Mouse (Mus musculus): Measurements from ENCODE around the gene Rxfp3. TPM values are rescaled to one million over a fixed set of nuclear protein-coding genes. Genes with fewer than 3 reads are reported as not detected.

Rxfp3 gene
- polyA plus RNA-seq, 1 experiment from 2014 or later, result 1.3 TPM

GRCm38 (mm10) chr15:11062903-11063302, 25.1 kb upstream of the Rxfp3 start:
- WGBS, result 84% methylated on average over 1 of the region's 1 CpGs
- ATAC-seq (ENCODE audit: low FRiP score), result no peak
- no peak overlapping the region for H3K27ac ChIP-seq
- H3K36me3 ChIP-seq, result no peaks in the 10 kb centered on the region
- peaks cover 29% of the 10 kb centered on the region for H3K4me1 ChIP-seq
- H3K27me3 ChIP-seq, result no peaks in the 10 kb centered on the region
- no peak overlapping the region for H3K4me3 ChIP-seq
- H3K4me2 ChIP-seq (replicated peaks), result no peak overlapping the region
- H3K9ac ChIP-seq, result no peak overlapping the region
- no peaks in the 10 kb centered on the region for H3K9me3 ChIP-seq (replicated peaks)

DNA sequence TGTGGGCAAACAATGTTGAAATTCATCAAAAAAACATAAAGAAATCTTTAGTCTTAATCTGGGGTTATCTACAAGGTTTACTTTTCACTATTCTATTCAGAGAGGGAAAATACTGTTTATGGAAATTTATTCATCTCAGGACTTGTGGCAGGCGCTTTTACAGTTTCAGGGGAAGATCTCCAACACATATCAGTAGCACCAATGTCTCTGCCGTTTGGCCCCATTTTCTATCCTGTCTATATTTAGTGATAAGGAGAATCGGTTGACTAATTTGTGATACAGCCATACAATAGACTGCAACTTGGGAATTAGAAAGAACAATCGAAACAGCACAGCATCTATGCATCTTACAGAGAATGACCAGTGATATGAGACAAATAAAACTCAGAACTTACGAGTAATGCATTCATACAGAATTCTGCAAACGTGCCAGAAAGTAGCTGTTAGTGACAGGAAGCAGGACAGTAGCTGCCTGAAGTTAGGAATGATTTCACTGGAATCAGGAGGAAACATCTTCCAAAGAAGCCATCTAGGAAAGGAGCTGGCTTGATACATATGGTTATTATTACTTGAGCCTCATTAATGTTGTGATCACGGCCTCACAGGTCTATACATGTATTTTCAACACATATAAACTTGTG, 16.8 kb upstream of the Rxfp3 start:
- 75% methylated on average over 7 of the region's 7 CpGs for WGBS
- no peak overlapping the region for H3K9ac ChIP-seq
- no peak overlapping the region for H3K4me3 ChIP-seq
- H3K27ac ChIP-seq, result no peak overlapping the region
- peaks cover 4% of the 10 kb centered on the region; the same call in 1 of the 2 replicates for H3K4me1 ChIP-seq
- H3K9me3 ChIP-seq (replicated peaks), result no peaks in the 10 kb centered on the region
- ATAC-seq (ENCODE audit: low FRiP score), result no peak
- no peak overlapping the region for H3K4me2 ChIP-seq (replicated peaks)
- no peaks in the 10 kb centered on the region for H3K27me3 ChIP-seq
- H3K36me3 ChIP-seq, result no peaks in the 10 kb centered on the region

DNA sequence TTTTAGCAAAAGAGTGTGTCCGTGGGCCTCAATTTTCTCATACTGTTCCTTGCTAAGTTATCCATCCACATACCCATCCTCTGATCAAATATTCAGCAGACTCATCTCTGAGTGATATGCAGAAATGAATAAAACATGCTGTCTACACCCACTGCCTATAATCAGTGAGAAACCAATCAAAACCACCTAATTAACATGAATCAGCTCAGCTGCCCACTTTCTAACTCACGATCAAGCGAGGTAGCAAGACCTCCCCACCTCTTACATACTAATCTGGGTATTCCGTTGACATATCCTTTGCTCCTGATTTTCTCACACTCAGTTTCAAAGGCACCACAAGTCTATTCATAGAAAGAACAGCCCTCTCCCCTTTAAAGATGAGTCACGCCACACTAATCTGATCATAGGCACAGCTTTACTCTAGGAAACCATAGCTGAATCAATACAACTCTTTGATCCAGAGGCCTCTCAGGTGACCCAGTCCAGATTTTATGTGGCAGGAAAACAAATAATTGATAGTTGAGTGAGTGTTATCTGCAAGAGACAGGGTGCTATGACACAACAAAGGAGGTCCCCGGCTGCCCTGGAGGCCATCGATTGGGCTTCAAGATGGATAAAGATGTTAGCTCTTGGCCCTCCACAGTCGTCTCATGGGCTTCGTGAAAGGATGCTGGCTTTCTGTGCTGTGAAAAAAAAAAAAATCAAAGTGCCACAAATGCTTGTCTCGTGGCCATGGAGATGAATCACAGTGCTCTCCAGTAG, 16.1 kb upstream of the Rxfp3 start:
- no peaks in the 10 kb centered on the region for H3K36me3 ChIP-seq
- no peaks in the 10 kb centered on the region for H3K27me3 ChIP-seq
- H3K4me2 ChIP-seq (replicated peaks), result no peak overlapping the region
- peaks cover 4% of the 10 kb centered on the region; the same call in 1 of the 2 replicates for H3K4me1 ChIP-seq
- 60% methylated on average over 10 of the region's 10 CpGs for WGBS
- H3K9ac ChIP-seq, result no peak overlapping the region
- ATAC-seq (ENCODE audit: low FRiP score), result peak; percentile 52
- no peak overlapping the region for H3K4me3 ChIP-seq
- no peaks in the 10 kb centered on the region for H3K9me3 ChIP-seq (replicated peaks)
- no peak overlapping the region for H3K27ac ChIP-seq

DNA sequence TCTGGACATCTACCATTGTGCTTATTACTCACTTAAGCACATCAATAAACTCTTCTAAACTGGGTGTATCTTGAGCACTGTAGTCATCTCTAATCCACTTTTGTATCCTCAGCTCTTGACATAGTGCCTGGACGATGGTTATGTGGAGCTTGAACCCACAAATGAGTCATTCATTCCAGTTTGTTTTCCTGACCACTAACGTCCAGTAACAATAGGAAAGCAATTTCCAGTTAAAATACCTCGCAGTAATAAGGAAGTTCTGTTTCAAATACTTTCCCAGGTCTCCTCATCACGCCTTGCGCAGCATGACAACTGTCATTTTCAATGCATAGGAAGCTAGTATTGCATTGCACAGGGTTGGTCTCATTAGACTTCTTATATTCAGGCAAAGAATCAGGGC, 5.0 kb upstream of the Rxfp3 start:
- Histone ChIP-seq H3K27me3 (peaks cover 7% of the 10 kb centered on the region), H3K4me2 (replicated peaks) (no peak overlapping the region), H3K27ac (no peak overlapping the region), H3K9ac (no peak overlapping the region), H3K9me3 (replicated peaks) (no peaks in the 10 kb centered on the region), H3K36me3 (no peaks in the 10 kb centered on the region), H3K4me3 (no peak overlapping the region), H3K4me1 (no peaks in the 10 kb centered on the region; the same call in 1 of the 2 replicates)
- no peak for ATAC-seq (ENCODE audit: low FRiP score)
- 88% methylated on average over 5 of the region's 5 CpGs for WGBS

DNA sequence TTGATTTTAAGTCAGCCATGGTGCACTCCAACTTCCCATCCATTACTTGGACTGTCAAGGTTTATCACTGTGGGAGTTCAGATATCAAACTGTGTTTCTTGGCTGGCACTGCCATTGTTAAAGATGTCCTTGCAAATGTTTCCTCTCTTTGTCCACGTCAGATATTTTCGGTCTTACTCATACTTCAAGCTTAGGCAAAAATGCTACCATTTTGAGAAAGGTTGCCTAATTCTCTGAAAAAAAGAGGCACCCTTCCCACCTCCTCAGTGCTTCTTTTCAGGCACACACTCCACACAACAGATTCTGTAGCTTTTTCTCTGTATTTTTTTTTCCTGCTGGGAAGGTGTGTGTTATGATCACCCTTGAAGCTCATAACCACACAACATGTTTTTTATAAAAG, 3.4 kb upstream of the Rxfp3 start:
- Histone ChIP-seq H3K36me3 (no peaks in the 10 kb centered on the region), H3K9ac (no peak overlapping the region), H3K9me3 (replicated peaks) (no peaks in the 10 kb centered on the region), H3K27me3 (peaks cover 23% of the 10 kb centered on the region), H3K4me1 (peaks cover 16% of the 10 kb centered on the region), H3K4me2 (replicated peaks) (no peak overlapping the region), H3K27ac (no peak overlapping the region), H3K4me3 (no peak overlapping the region)
- no peak for ATAC-seq (ENCODE audit: low FRiP score)
- 89% methylated on average over 2 of the region's 2 CpGs for WGBS

DNA sequence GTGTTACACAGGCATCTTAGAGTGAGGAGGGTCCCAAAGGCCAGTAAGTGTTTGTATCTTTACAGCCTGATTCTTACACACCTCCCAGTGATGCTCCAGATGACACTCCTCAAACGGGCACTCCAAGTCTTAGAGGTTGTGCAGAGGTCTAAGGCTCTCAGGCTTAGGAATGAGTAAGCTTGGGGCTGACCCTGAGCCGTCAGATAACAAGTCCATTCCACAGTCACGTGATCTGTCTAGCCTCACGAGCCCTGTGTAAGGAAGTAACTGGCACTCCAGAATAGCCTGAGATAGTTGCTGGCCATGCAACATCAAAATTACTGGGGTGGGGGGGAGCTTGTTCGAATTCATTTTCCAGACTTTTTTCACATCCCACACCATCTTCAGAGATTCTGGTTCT, 2.3 kb upstream of the Rxfp3 start:
- H3K9me3 ChIP-seq (replicated peaks), result no peaks in the 10 kb centered on the region
- 69% methylated on average over 5 of the region's 5 CpGs for WGBS
- no peak overlapping the region for H3K4me2 ChIP-seq (replicated peaks)
- H3K27me3 ChIP-seq, result peaks cover 35% of the 10 kb centered on the region
- no peak overlapping the region for H3K9ac ChIP-seq
- no peak overlapping the region for H3K4me3 ChIP-seq
- H3K4me1 ChIP-seq, result peaks cover 22% of the 10 kb centered on the region
- no peaks in the 10 kb centered on the region for H3K36me3 ChIP-seq
- no peak overlapping the region for H3K27ac ChIP-seq
- no peak for ATAC-seq (ENCODE audit: low FRiP score)

- 5% methylated on average over 12 of the region's 12 CpGs for WGBS
- Histone ChIP-seq H3K9ac (no peak overlapping the region), H3K4me3 (no peak overlapping the region), H3K27ac (no peak overlapping the region), H3K27me3 (peaks cover 50% of the 10 kb centered on the region), H3K36me3 (no peaks in the 10 kb centered on the region), H3K9me3 (replicated peaks) (no peaks in the 10 kb centered on the region), H3K4me2 (replicated peaks) (no peak overlapping the region), H3K4me1 (peaks cover 22% of the 10 kb centered on the region)
- ATAC-seq (ENCODE audit: low FRiP score), result no peak
These were observed 685 bp upstream of the Rxfp3 start for GRCm38 (mm10) chr15:11038476-11038875.

- 0 out of 2 replicates have a peak, but pooled peaks have one; percentile 27 for ATAC-seq (ENCODE audit: low FRiP score)
- peak overlapping the region; percentile 40 for H3K4me3 ChIP-seq
- no peak overlapping the region for H3K27ac ChIP-seq
- 6% methylated on average over 8 of the region's 8 CpGs for WGBS
- peak overlapping the region; percentile 64 for H3K4me2 ChIP-seq (replicated peaks)
- no peaks in the 10 kb centered on the region for H3K36me3 ChIP-seq
- H3K27me3 ChIP-seq, result peaks cover 51% of the 10 kb centered on the region
- H3K9ac ChIP-seq, result peak overlapping the region; percentile 43
- H3K9me3 ChIP-seq (replicated peaks), result no peaks in the 10 kb centered on the region
- H3K4me1 ChIP-seq, result peaks cover 22% of the 10 kb centered on the region
These were observed 455 bp downstream of the Rxfp3 start for GRCm38 (mm10) chr15:11037376-11037695.

GRCm38 (mm10) chr15:11036535-11037375, 1.0 kb downstream of the Rxfp3 start:
- Histone ChIP-seq H3K9ac (peak overlapping the region; percentile 43), H3K4me2 (replicated peaks) (peak overlapping the region; percentile 64), H3K9me3 (replicated peaks) (no peaks in the 10 kb centered on the region), H3K27ac (no peak overlapping the region), H3K4me1 (peaks cover 22% of the 10 kb centered on the region), H3K4me3 (peak overlapping the region; percentile 40), H3K27me3 (peaks cover 51% of the 10 kb centered on the region), H3K36me3 (no peaks in the 10 kb centered on the region)
- peak; percentile 49 for ATAC-seq (ENCODE audit: low FRiP score)
- 3% methylated on average over 49 of the region's 49 CpGs for WGBS

- H3K27me3 ChIP-seq, result peaks cover 51% of the 10 kb centered on the region
- peak overlapping the region; percentile 40 for H3K4me3 ChIP-seq
- 4% methylated on average over 34 of the region's 34 CpGs for WGBS
- H3K4me2 ChIP-seq (replicated peaks), result peak overlapping the region; percentile 64
- peaks cover 22% of the 10 kb centered on the region for H3K4me1 ChIP-seq
- H3K36me3 ChIP-seq, result no peaks in the 10 kb centered on the region
- peak; percentile 34; the same call in 1 of the 2 replicates for ATAC-seq (ENCODE audit: low FRiP score)
- no peaks in the 10 kb centered on the region for H3K9me3 ChIP-seq (replicated peaks)
- H3K27ac ChIP-seq, result no peak overlapping the region
- H3K9ac ChIP-seq, result peak overlapping the region; percentile 43; the same call in 1 of the 2 replicates
These were observed 1.8 kb downstream of the Rxfp3 start for GRCm38 (mm10) chr15:11035947-11036474.

DNA sequence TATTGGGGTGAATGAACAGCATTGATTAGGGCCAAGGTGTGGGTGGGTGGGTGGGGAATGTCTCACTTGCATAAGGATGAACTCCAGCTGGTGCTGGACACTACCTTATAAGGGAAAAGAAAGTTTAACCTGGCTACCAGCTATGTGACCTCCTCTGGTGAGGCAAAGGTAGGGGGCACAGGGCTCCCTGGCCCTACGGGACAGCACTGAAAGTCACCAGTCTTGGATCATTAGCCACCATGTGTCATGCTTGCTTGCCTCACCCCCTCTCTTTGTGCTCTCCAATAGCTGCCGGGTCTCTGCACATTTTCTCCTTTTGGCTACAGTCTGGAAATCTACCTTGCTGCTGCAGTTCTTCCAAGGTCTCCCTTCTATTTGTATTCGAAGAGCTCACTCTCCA, 7.6 kb downstream of the Rxfp3 start:
- no peak overlapping the region for H3K4me3 ChIP-seq
- peaks cover 18% of the 10 kb centered on the region for H3K27me3 ChIP-seq
- H3K36me3 ChIP-seq, result no peaks in the 10 kb centered on the region
- ATAC-seq (ENCODE audit: low FRiP score), result no peak
- no peaks in the 10 kb centered on the region for H3K4me1 ChIP-seq
- no peak overlapping the region for H3K4me2 ChIP-seq (replicated peaks)
- H3K27ac ChIP-seq, result no peak overlapping the region
- 73% methylated on average over 3 of the region's 3 CpGs for WGBS
- H3K9me3 ChIP-seq (replicated peaks), result no peaks in the 10 kb centered on the region
- no peak overlapping the region for H3K9ac ChIP-seq

Data from hindbrain, embryonic 12.5 days (tissue).